Mouse (Mus musculus) olfactory bulb, adult 2 months (tissue): ENCODE measurements around the gene Hbp1.

ENCODE experiments used
- CTCF ChIP-seq: fragments of 200-500 bp; IDR thresholded peaks from 2 replicates; pipeline ENCODE4 v1.5.1; 2012; ENCODE audit warnings: low read depth, mild to moderate bottlenecking, low read length, moderate library complexity; ENCODE audit not compliant: insufficient read depth
- POLR2A ChIP-seq: fragments of 200-500 bp; IDR thresholded peaks from 2 replicates; pipeline ENCODE4 v1.6.1; 2012; ENCODE audit warnings: mild to moderate bottlenecking, low read depth, low read length, moderate library complexity; ENCODE audit not compliant: insufficient read depth

GRCm38 (mm10) chr12:31905696-31906551 is 44.4 kb downstream of the Hbp1 start:
- TF ChIP-seq POLR2A, result no peak
- no peak for TF ChIP-seq CTCF
